Mouse (Mus musculus) midbrain, embryonic 13.5 days (tissue): Measurements from ENCODE around the gene Znhit3. TPM values are rescaled to one million over a fixed set of nuclear protein-coding genes. Genes with fewer than 3 reads are reported as not detected.

Source experiments
- ATAC-seq: fragments of 200-750 bp; cut with Nextera tagmentation; 2 replicates; pipeline ENCODE4 v1.8.0; 2017; ENCODE audit warnings: mild to moderate bottlenecking, moderate TSS enrichment, moderate library complexity
- H3K27ac ChIP-seq: fragments of 300-500 bp; sonication (generic); 2 replicates; pipeline ENCODE4 v1.5.1; 2015; ENCODE audit warnings: inconsistent platforms, mild to moderate bottlenecking, moderate library complexity
- H3K27me3 ChIP-seq: fragments of 300-500 bp; sonication (generic); 2 replicates; pipeline ENCODE4 v1.6.1; 2015; ENCODE audit warnings: mild to moderate bottlenecking, inconsistent platforms
- H3K36me3 ChIP-seq: fragments of 300-500 bp; sonication (generic); 2 replicates; pipeline ENCODE4 v1.6.1; 2015; ENCODE audit warnings: mild to moderate bottlenecking, inconsistent platforms
- H3K4me1 ChIP-seq: fragments of 300-500 bp; sonication (generic); replicated peaks from 2 replicates; pipeline ENCODE4 v1.6.1; 2015; ENCODE audit warnings: inconsistent platforms
- H3K4me2 ChIP-seq: fragments of 300-500 bp; sonication (generic); replicated peaks from 2 replicates; pipeline ENCODE4 v1.6.1; 2015; ENCODE audit warnings: moderate library complexity, mild to moderate bottlenecking, inconsistent platforms
- H3K4me3 ChIP-seq: fragments of 300-500 bp; sonication (generic); replicated peaks from 2 replicates; pipeline ENCODE4 v1.5.1; 2015; ENCODE audit warnings: mild to moderate bottlenecking, inconsistent platforms
- H3K9ac ChIP-seq: fragments of 300-500 bp; sonication (generic); replicated peaks from 2 replicates; pipeline ENCODE4 v1.6.1; 2015; ENCODE audit warnings: mild to moderate bottlenecking, inconsistent platforms
- H3K9me3 ChIP-seq: fragments of 300-500 bp; sonication (generic); 2 replicates; pipeline ENCODE4 v1.6.1; 2016; ENCODE audit warnings: mild to moderate bottlenecking, inconsistent platforms
- WGBS: fragments of 180-500 bp; shearing (Covaris S2); methylation state at CpG from one replicate; pipeline ENCODE4 v1.1.7; 2015; 5-methylcytosine and 5-hydroxymethylcytosine counted together
- polyA plus RNA-seq: library from polyadenylated mRNA; unstranded; fragments of >200 nt; fragmentation: Nextera tagmentation; extraction: Ambion mirVana; gene quantifications from 2 replicates; pipeline ENCODE4 v1.2.1, GENCODE M21; 2015

Znhit3 gene
- polyA plus RNA-seq, 1 experiment from 2014 or later, result 68.1 TPM

GRCm38 (mm10) chr11:84952611-84953010 lies 36.4 kb upstream of the Znhit3 start:
- Histone ChIP-seq H3K27me3 (peaks cover 19% of the 10 kb centered on the region), H3K9ac (no peak overlapping the region), H3K4me1 (peaks cover 11% of the 10 kb centered on the region), H3K36me3 (no peaks in the 10 kb centered on the region), H3K9me3 (no peaks in the 10 kb centered on the region), H3K4me2 (no peak overlapping the region), H3K27ac (no peak overlapping the region), H3K4me3 (no peak overlapping the region)
- ATAC-seq, result no peak
- 17% methylated on average over 2 of the region's 2 CpGs for WGBS

- Histone ChIP-seq H3K27ac (no peak overlapping the region), H3K4me1 (peaks cover 25% of the 10 kb centered on the region), H3K27me3 (no peaks in the 10 kb centered on the region; the same call in 1 of the 2 replicates), H3K36me3 (no peaks in the 10 kb centered on the region), H3K9me3 (no peaks in the 10 kb centered on the region), H3K4me3 (no peak overlapping the region), H3K9ac (no peak overlapping the region), H3K4me2 (no peak overlapping the region)
- ATAC-seq, result no peak
- 45% methylated on average over 3 of the region's 3 CpGs for WGBS
These were observed 32.4 kb upstream of the Znhit3 start for GRCm38 (mm10) chr11:84948526-84948925.

- H3K9me3 ChIP-seq, result no peaks in the 10 kb centered on the region
- no peak for ATAC-seq
- H3K27ac ChIP-seq, result no peak overlapping the region
- peaks cover 29% of the 10 kb centered on the region for H3K4me1 ChIP-seq
- H3K27me3 ChIP-seq, result no peaks in the 10 kb centered on the region; the same call in none of the 2 replicates
- WGBS, result 33% methylated on average over 3 of the region's 3 CpGs
- no peak overlapping the region for H3K4me3 ChIP-seq
- no peak overlapping the region for H3K9ac ChIP-seq
- H3K36me3 ChIP-seq, result no peaks in the 10 kb centered on the region
- H3K4me2 ChIP-seq, result no peak overlapping the region
These were observed 31.9 kb upstream of the Znhit3 start for GRCm38 (mm10) chr11:84948114-84948513.

GRCm38 (mm10) chr11:84947206-84947605 lies 31.0 kb upstream of the Znhit3 start:
- Histone ChIP-seq H3K4me3 (no peak overlapping the region), H3K36me3 (no peaks in the 10 kb centered on the region), H3K9me3 (no peaks in the 10 kb centered on the region), H3K4me2 (no peak overlapping the region), H3K27me3 (peaks cover 3% of the 10 kb centered on the region), H3K27ac (0 out of 2 replicates have a peak overlapping the region, but pooled peaks have one; percentile 21), H3K4me1 (peaks cover 30% of the 10 kb centered on the region), H3K9ac (no peak overlapping the region)
- no peak for ATAC-seq
- WGBS, result 59% methylated on average over 6 of the region's 6 CpGs

- no peak overlapping the region for H3K27ac ChIP-seq
- WGBS, result 76% methylated on average over 3 of the region's 3 CpGs
- no peak overlapping the region for H3K4me3 ChIP-seq
- peaks cover 30% of the 10 kb centered on the region for H3K4me1 ChIP-seq
- H3K36me3 ChIP-seq, result no peaks in the 10 kb centered on the region
- H3K27me3 ChIP-seq, result peaks cover 3% of the 10 kb centered on the region
- no peak for ATAC-seq
- H3K9me3 ChIP-seq, result no peaks in the 10 kb centered on the region
- H3K9ac ChIP-seq, result no peak overlapping the region
- no peak overlapping the region for H3K4me2 ChIP-seq
These were observed 29.7 kb upstream of the Znhit3 start for GRCm38 (mm10) chr11:84945841-84946240.

DNA sequence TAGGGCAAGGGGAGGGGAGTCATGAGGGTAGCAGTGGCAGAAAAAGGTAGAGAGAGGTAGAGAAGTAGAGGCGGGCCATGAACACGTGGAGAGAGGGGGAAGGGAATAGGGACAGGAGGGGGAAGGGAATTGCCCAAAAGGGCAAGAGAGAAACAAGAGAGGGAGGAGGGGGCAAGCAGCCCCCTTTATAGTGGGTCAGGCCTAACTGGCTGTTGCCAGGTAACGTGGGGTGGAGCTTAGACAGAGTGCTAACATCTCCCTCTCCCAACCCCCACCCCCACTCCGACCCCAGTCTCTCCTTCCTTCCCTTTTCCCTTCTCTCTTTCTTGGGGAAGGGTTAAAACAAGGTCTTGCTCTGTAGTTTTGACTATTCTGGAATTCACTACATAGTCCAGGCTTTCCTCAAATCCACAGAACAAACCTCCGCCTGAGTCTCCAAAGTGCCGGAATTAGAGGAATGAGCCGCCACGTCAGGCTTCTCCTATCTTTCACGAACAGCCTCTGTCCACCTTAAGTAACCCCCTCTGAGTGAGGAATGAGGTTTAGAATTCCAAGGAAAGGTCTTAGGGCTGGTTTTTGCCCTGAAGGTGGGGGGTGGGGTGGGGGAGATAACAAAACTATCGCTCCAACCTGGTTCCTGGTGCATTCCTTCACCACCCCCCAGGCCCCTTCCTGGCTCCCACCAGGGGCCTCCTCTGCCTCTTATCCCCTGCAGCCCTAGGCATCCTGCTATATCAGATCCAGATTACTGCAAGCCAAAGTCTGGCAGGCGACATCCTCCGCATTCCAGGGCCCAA lies 28.7 kb upstream of the Znhit3 start:
- H3K9me3 ChIP-seq, result no peaks in the 10 kb centered on the region
- peak overlapping the region; percentile 46; the same call in 1 of the 2 replicates for H3K4me2 ChIP-seq
- WGBS, result 2% methylated on average over 12 of the region's 12 CpGs
- H3K4me1 ChIP-seq, result peaks cover 30% of the 10 kb centered on the region
- no peak overlapping the region for H3K9ac ChIP-seq
- H3K36me3 ChIP-seq, result no peaks in the 10 kb centered on the region
- no peak overlapping the region for H3K27ac ChIP-seq
- H3K27me3 ChIP-seq, result peaks cover 3% of the 10 kb centered on the region
- no peak overlapping the region for H3K4me3 ChIP-seq
- no peak for ATAC-seq

DNA sequence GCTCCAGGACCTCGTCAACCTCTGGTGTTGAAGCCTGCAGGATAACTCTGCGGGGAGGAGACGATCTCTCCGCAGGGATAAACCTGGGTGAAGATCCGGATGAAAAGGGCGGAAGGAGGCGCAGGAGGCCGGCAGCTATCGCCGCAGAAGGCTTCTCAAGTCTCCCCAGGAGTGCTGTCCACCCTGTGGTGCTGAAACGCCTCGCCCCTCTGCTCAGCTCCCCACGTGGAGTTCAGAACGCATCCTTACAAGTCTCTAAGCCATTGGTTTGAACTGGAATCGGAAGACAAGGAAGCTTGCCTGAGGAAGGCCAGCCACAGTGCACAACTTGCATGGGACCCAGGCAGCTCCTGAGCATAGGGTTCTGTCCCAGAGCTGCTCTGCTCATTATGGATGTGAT lies 27.8 kb upstream of the Znhit3 start:
- H3K4me2 ChIP-seq, result peak overlapping the region; percentile 46
- ATAC-seq, result no peak
- peak overlapping the region; percentile 13 for H3K4me3 ChIP-seq
- 0 out of 2 replicates have a peak overlapping the region, but pooled peaks have one; percentile 40 for H3K9ac ChIP-seq
- H3K9me3 ChIP-seq, result no peaks in the 10 kb centered on the region
- peaks cover 3% of the 10 kb centered on the region for H3K27me3 ChIP-seq
- 1% methylated on average over 15 of the region's 15 CpGs for WGBS
- H3K4me1 ChIP-seq, result peaks cover 35% of the 10 kb centered on the region
- no peak overlapping the region for H3K27ac ChIP-seq
- no peaks in the 10 kb centered on the region for H3K36me3 ChIP-seq

DNA sequence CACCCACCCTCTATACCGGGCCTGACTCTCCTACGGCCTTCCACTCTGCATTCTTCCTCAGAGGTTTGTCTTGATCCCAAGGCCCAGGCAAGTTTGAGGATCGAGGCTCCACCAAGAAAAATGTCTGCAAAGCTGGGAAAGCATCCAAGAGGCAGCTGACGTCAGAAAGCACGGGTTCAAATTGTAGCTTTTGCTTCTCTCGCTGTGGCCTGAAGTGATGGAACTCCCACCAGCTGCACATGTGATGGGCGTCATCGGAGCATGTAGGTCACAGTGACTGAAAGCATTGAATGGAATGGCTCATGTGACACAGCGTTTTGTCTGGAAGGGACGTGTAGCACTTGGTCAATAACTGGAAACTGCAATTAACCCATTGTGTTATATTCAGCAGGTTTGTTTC lies 24.0 kb upstream of the Znhit3 start:
- WGBS, result 77% methylated on average over 10 of the region's 10 CpGs
- peaks cover 26% of the 10 kb centered on the region for H3K4me1 ChIP-seq
- no peak for ATAC-seq

GRCm38 (mm10) chr11:84939508-84940053 lies 23.4 kb upstream of the Znhit3 start:
- no peaks in the 10 kb centered on the region for H3K9me3 ChIP-seq
- H3K4me3 ChIP-seq, result no peak overlapping the region
- H3K4me1 ChIP-seq, result peaks cover 21% of the 10 kb centered on the region
- H3K4me2 ChIP-seq, result no peak overlapping the region
- no peak for ATAC-seq
- no peaks in the 10 kb centered on the region for H3K36me3 ChIP-seq
- WGBS, result 50% methylated on average over 8 of the region's 8 CpGs
- peaks cover 3% of the 10 kb centered on the region for H3K27me3 ChIP-seq
- H3K9ac ChIP-seq, result no peak overlapping the region
- no peak overlapping the region for H3K27ac ChIP-seq

More for the DNA sequence above, 24.0 kb upstream of the Znhit3 start:
- Histone ChIP-seq H3K9me3 (no peaks in the 10 kb centered on the region), H3K4me3 (no peak overlapping the region), H3K27me3 (peaks cover 3% of the 10 kb centered on the region), H3K4me2 (no peak overlapping the region), H3K27ac (no peak overlapping the region), H3K36me3 (no peaks in the 10 kb centered on the region), H3K9ac (no peak overlapping the region)

DNA sequence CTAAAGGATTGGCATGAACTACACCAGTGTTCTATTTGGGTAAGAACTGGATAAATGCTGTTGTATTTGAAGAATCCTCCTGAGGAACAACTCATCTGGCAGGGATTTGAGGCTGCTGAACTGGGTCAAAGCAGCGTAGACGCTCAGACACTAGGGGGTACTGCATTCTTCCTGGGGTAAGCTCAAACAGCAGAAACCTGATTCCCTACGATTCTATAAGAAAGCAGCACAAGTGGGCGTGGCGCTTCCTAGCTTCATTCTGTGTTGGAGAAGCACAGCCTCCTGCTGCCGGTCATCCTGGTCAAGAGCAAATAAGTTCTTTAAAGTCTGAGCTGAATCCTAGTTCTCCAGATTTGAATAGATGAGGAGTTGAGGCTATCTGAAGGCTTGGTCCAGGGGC lies 16.1 kb upstream of the Znhit3 start:
- 13% methylated on average over 6 of the region's 6 CpGs for WGBS
- no peak overlapping the region for H3K27ac ChIP-seq
- H3K9me3 ChIP-seq, result no peaks in the 10 kb centered on the region
- no peak overlapping the region for H3K4me2 ChIP-seq
- H3K4me3 ChIP-seq, result no peak overlapping the region
- H3K27me3 ChIP-seq, result no peaks in the 10 kb centered on the region
- no peak overlapping the region for H3K9ac ChIP-seq
- H3K4me1 ChIP-seq, result no peaks in the 10 kb centered on the region
- ATAC-seq, result no peak
- no peaks in the 10 kb centered on the region for H3K36me3 ChIP-seq

DNA sequence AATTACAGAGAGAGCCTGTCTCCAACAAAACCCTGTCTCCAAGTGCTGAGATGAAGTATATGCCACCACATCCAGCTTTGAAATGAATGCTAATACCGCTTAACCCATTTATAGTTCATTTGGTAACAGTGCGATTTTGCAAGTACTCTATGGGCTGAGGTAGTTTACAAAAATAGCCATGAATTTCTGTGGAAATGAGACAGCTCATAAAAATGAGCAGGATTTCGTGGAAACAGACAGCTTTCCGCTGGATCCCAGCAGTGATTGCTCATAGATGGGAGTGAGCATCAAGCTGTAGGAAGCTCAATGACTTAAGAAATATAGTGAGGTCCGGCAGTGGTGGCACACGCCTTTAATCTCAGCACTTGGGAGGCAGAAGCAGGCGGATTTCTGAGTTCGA lies 4.8 kb upstream of the Znhit3 start:
- H3K27ac ChIP-seq, result no peak overlapping the region
- no peak overlapping the region for H3K4me2 ChIP-seq
- H3K9ac ChIP-seq, result no peak overlapping the region
- no peaks in the 10 kb centered on the region for H3K27me3 ChIP-seq
- H3K4me1 ChIP-seq, result peaks cover 9% of the 10 kb centered on the region
- H3K4me3 ChIP-seq, result no peak overlapping the region
- H3K36me3 ChIP-seq, result no peaks in the 10 kb centered on the region
- WGBS, result 90% methylated on average over 8 of the region's 8 CpGs
- no peak for ATAC-seq
- H3K9me3 ChIP-seq, result no peaks in the 10 kb centered on the region

DNA sequence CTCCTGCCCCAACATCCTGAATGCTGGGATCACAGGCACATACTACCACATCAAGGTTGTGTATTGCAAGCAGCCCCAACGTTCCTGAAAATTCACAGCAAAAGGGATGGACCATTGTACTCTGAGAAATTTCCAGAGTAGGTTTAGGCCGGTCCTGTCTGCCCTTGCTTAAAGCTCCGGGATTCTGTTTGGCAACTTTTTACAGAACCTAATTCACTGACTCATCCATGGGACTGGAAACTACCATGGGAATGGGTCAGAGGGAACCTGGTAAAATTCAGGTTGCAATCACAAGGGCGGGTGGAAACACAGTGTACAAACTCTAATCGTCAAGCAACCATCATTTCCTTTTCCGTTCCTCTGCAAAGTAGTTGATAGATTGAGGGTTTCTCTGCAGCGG lies 3.8 kb upstream of the Znhit3 start:
- peaks cover 16% of the 10 kb centered on the region for H3K4me1 ChIP-seq
- H3K27ac ChIP-seq, result no peak overlapping the region
- no peak overlapping the region for H3K4me3 ChIP-seq
- H3K9me3 ChIP-seq, result no peaks in the 10 kb centered on the region
- ATAC-seq, result no peak
- no peak overlapping the region for H3K4me2 ChIP-seq
- H3K36me3 ChIP-seq, result no peaks in the 10 kb centered on the region
- no peaks in the 10 kb centered on the region for H3K27me3 ChIP-seq
- WGBS, result 77% methylated on average over 7 of the region's 7 CpGs
- H3K9ac ChIP-seq, result no peak overlapping the region
